Mouse (Mus musculus) ovary, postnatal 14 days (tissue): Measurements from ENCODE around the gene Lgals1.
"Not testable (repeated sequence)": the region's sequence is repeated elsewhere in the genome, so short reads cannot be mapped to it uniquely, and the experiment has no call there.

Experiments used
- DNase-seq: peaks from one replicate; pipeline ENCODE4 v3.0.0; 2022; ENCODE audit warnings: low spot score

Gene Lgals1

GRCm38 (mm10) chr15:78926021-78926919, at the start of gene Lgals1:
Gene Lgals1, plus strand, starts transcription at chr15:78926725.
- DNase-seq: peak; percentile 88

GRCm38 (mm10) chr15:78876991-78877809, 49.3 kb upstream of the Lgals1 start, which contains the start of gene Gga1:
Gene Gga1, plus strand, starts transcription at chr15:78877190.
- peak; percentile 94 for DNase-seq

GRCm38 (mm10) chr15:78877810-78878390, 48.6 kb upstream of the Lgals1 start:
- DNase-seq: no peak

- not testable (repeated sequence) for DNase-seq
Measured at GRCm38 (mm10) chr15:78878792-78879516, 47.6 kb upstream of the Lgals1 start.

GRCm38 (mm10) chr15:78880432-78880831, 46.1 kb upstream of the Lgals1 start:
- no peak for DNase-seq

- DNase-seq: no peak
Measured at GRCm38 (mm10) chr15:78881828-78882227, 44.7 kb upstream of the Lgals1 start.

GRCm38 (mm10) chr15:78889401-78889853, 37.1 kb upstream of the Lgals1 start:
- DNase-seq: no peak

- no peak for DNase-seq
Measured at GRCm38 (mm10) chr15:78892440-78892839, 34.1 kb upstream of the Lgals1 start.

- DNase-seq: no peak
Measured at GRCm38 (mm10) chr15:78894726-78895125, 31.8 kb upstream of the Lgals1 start.

- DNase-seq: no peak
Measured at GRCm38 (mm10) chr15:78895741-78896140, 30.8 kb upstream of the Lgals1 start.

- no peak for DNase-seq
Measured at GRCm38 (mm10) chr15:78896149-78896548, 30.4 kb upstream of the Lgals1 start.

GRCm38 (mm10) chr15:78897488-78897887, 29.0 kb upstream of the Lgals1 start:
- DNase-seq: no peak

- no peak for DNase-seq
Measured at GRCm38 (mm10) chr15:78898507-78899001, 28.0 kb upstream of the Lgals1 start.

- no peak for DNase-seq
Measured at GRCm38 (mm10) chr15:78899409-78899739, 27.2 kb upstream of the Lgals1 start, which contains the start of gene Gm49510. Gene Gm49510, plus strand, starts transcription at chr15:78899667.

GRCm38 (mm10) chr15:78899740-78900584, 26.6 kb upstream of the Lgals1 start, which contains the start of gene Sh3bp1:
Gene Sh3bp1, plus strand, starts transcription at chr15:78899768.
- no peak for DNase-seq

- no peak for DNase-seq
Measured at GRCm38 (mm10) chr15:78900585-78901421, 25.7 kb upstream of the Lgals1 start.

- no peak for DNase-seq
Measured at GRCm38 (mm10) chr15:78901422-78901789, 25.1 kb upstream of the Lgals1 start.

GRCm38 (mm10) chr15:78903243-78903642, 23.3 kb upstream of the Lgals1 start:
- peak; percentile 85 for DNase-seq

- no peak for DNase-seq
Measured at GRCm38 (mm10) chr15:78908399-78908798, 18.1 kb upstream of the Lgals1 start.

GRCm38 (mm10) chr15:78908982-78909381, 17.5 kb upstream of the Lgals1 start:
- DNase-seq: no peak
